Mouse (Mus musculus): ENCODE results near the gene Tshz2.

DNA sequence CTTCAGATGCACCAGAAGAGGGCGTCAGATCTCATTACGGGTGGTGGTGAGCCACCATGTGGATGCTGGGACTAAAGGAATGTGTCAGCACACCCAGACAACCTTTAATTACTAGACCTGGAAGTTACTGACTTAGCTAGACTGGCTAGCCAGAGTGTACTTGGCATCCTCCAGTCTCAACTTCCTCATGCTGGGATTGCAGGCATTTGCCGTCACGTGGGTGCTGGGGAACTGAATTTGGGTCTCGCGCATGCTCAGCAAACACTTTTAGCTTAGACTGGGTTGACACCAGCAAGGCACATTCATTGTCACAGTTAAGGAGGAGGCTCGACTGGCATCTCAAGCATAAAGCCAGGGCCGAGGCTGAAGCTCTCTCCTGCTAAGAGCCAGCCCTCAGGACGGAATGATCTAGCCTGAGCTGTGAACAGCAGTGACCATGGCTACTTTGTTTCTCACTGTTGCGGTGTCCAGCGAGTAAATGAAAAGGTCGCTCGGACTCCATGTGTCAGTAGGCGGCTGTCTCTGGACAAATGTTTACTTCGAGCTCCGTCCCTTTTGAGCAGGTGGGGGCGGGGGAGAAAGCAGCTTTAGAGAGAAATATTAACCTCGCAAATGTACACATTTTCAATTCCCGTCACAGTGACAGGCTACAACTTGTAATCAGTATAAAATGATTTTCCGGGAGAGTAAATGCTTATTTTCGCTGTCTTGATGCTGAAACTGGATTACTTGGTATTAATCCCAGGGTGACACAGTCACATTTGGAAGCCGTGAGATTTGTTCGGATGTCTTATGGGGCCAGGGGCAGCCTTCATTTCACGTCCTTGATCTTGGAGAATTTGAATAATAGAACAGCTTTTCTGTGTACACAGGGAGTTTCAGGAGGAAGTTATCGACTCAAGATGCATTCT, 370.0 kb downstream of the Tshz2 start:
- TF ChIP-seq CTCF (IDR thresholded peaks at IDR 0.05; ENCODE audit: borderline replicate concordance, insufficient read depth, low read depth, low read length) (no peak), POLR2A (IDR thresholded peaks at IDR 0.05; ENCODE audit: borderline replicate concordance, insufficient read depth, low read length) (peak; percentile 16; the same call in 1 of the 2 replicates)
